Mouse (Mus musculus) G1E (cell line): ENCODE measurements around the gene Ccdc159.

ENCODE experiments used
- GATA1 ChIP-seq: IDR thresholded peaks from 2 replicates; pipeline ENCODE4 v1.6.1; 2012; ENCODE audit warnings: borderline replicate concordance, low read length, inconsistent platforms, mixed read lengths
- POLR2AphosphoS5 ChIP-seq: IDR thresholded peaks from 2 replicates; pipeline ENCODE4 v1.6.1; 2012; ENCODE audit warnings: low read depth, low read length, inconsistent platforms; ENCODE audit not compliant: insufficient replicate concordance
- TAL1 ChIP-seq: conservative IDR thresholded peaks from 2 replicates; pipeline ENCODE4 v1.6.1; 2012; ENCODE audit warnings: low read depth, low read length, inconsistent platforms, mixed read lengths

DNA sequence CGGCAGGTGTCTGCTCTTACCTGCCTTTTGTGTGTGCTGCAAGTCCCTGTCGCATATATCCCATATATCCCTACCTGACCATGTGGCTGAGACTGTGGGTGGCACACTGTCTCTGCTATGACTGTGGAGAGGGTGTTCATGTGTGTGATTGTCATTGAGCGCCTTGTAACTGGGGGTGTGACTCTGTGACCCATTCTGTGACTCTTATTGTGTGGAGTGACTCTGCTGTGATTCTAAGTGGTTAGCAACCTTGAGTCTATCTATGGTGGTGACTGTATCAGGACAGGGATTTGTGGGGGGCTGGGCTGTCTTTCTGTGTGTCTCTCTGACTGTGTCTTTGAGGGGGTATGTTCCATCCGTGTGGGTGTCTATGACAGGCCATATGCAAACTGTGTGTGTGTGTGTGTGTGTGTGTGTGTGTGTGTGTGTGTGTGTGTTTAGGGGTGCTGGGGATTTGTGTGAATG lies 10.5 kb downstream of the Ccdc159 start:
- TF ChIP-seq TAL1: no peak
- no peak for TF ChIP-seq GATA1
- no peak for TF ChIP-seq POLR2AphosphoS5
